Mouse (Mus musculus) layer of hippocampus, adult 11-12 months (tissue): ENCODE data around the gene Trim46.
"Not testable (repeated sequence)": the region's sequence is repeated elsewhere in the genome, so short reads cannot be mapped to it uniquely, and the experiment has no call there.

Source experiments
- DNase-seq: peaks from one replicate; pipeline ENCODE4 v3.0.0; 2022; ENCODE audit warnings: low spot score

Trim46 gene

GRCm38 (mm10) chr3:89233562-89234110, 12.5 kb downstream of the Trim46 start:
- peak; percentile 39 for DNase-seq

DNA sequence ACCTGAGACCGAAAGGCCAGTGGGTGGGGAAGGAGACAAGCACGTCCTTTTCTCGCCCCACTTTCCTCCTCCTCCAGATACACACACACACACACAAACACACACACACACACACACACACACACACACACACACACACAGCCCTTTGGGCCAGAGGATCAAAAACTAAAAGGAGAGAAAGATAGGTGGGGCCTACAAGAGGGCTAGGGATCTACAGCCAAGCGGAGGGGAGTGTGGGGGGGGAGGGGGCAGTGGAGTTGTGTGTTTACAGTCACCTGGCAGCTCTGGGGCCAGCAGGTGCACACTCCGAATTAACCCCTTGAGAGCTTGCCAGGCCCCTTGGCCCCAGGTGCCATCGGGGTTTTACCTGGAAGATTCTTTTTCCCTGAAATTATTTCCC, 13.5 kb downstream of the Trim46 start:
- DNase-seq: no peak

- DNase-seq: no peak
These were observed 14.3 kb downstream of the Trim46 start for GRCm38 (mm10) chr3:89231772-89232275.

DNA sequence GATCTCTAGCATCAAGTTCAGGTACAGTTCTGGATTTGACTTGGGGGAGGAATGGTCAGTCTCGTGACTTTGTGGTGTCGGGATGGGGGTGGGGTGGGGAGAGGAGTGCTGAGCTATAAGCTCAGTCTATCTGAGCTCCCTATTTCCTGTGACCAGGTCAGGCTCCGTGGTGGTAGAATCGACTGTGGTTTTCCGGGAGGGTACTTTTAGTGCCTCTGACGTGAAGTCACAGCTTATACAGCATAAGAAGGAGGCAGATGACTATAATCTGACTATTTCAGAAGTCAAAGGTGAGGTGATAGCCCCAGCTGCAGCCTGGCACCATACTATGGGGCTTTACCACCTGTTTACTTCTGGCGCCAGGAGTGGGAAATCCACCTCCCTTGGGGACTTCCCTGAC, 14.8 kb downstream of the Trim46 start:
- DNase-seq: no peak

DNA sequence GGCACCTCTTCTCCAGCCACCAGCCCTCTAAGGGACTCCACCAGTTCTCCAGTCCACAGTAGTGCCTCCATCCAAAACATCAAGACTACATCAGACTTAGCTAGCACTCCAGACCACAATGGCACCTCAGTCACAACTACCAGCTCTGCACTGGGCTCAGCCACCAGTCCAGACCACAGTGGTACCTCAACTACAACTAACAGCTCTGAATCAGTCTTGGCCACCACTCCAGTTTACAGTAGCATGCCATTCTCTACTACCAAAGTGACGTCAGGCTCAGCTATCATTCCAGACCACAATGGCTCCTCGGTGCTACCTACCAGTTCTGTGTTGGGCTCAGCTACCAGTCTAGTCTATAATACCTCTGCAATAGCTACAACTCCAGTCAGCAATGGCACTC, 15.5 kb downstream of the Trim46 start:
- no peak for DNase-seq

DNA sequence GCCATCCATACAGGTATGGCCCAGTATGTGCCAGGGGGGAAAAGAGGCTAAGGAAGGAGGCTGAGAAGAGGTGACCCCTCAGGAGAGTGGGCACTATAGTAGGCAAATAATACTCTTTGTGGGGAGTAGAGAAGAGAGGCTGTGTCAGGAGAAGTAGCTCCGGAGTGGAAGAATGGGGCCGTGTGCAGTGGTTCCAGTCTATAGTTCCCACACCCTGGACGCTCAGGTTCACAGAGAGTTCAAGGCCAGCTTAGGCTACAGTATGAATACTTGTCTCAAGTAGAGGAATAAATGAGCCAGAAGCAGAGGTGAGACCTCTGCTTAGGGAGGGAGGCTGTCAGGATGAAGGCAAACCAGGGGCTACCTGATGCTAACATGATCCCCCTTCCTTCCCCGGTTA, 16.8 kb downstream of the Trim46 start:
- DNase-seq: no peak

GRCm38 (mm10) chr3:89228836-89229235, 17.3 kb downstream of the Trim46 start, which contains the start of gene Muc1:
Gene Muc1 (plus strand): TSS chr3:89229057.
- DNase-seq: peak; percentile 14

DNA sequence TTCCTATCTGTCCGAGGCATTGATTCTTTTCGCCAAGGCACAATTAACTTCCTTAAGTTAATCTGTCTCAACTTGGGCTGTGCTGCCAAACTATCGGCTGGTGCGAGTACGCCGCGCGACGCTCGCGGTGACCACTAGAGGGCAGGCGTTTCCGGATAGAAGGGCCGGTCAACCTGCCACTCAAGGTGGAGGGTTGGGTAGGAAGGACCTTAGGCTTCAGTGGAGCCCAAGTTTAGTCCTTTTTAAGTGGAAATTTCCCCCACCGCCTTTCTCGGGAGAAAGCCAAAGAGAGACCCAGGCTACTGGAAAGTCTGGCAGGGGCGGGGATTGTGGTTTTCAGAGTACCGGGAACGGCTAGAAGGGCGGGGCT, 17.9 kb downstream of the Trim46 start:
- DNase-seq: peak; percentile 87

DNA sequence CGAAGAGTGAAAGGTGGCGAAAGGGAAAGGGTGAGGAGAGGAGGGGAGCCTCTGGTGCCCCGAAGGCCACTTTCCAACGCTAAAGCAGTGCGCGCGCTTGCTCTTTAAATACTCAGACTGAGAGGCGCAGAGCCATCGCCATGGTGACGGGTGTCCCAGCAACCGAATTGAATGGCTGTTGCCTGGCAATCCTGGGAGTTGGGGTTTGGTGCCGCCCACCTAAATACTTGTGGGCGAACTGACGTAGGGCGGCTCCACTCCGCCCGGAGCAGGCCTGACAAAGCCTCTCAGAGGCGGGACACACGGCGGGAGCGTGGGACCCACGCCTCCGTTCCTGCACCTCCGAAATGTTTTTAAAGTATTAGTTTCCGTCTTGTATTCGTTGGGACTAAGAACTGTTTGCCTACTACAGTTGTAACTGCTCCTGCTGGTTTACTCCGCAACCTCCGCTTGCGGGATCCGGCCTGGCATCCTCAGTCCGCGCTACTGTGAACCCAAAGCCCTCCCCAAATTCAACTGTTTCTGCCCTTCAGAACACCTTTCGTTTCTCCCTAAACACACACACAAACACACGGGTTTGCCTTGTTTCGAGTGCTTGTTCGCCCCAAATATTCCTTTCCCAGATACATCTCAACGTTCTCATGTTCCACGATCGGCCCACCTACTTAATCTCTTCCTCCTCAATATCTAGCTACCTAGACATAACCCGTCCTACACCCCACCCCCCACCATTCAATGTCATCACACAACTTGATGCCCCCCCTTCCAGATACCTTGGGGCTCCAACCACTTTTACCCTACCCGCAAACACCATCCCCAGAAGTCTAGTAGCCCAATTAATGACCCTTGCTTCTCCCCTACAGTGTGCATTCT, 18.6 kb downstream of the Trim46 start:
- peak; percentile 92 for DNase-seq

- no peak for DNase-seq
These were observed 19.2 kb downstream of the Trim46 start, which contains the start of gene Mtx1 for GRCm38 (mm10) chr3:89226900-89227299. Gene Mtx1 (minus strand): TSS chr3:89227088.

GRCm38 (mm10) chr3:89226361-89226760, 19.7 kb downstream of the Trim46 start:
- peak; percentile 19 for DNase-seq

DNA sequence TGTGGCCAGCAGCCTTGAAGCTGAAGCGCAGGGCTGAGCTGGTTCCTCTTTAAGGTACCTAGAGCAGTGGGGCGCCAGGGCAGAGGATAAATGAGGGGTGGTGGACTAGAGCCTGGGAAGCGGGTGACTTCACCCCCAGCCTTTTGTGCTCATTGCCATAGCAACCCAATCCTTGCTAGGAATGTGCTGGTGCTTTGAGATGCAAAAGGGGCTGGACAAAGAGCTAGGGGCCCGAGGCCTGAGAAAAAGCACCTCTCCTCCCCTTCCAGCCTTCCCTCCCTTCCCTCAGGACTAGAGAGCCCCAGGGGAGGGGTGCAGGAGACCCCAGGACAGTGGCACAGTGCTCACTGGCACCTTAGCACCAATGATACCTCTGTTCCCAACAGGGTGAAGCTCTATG, 20.2 kb downstream of the Trim46 start:
- peak; percentile 53 for DNase-seq

- no peak for DNase-seq
These were observed 20.7 kb downstream of the Trim46 start for GRCm38 (mm10) chr3:89225321-89225815.

- DNase-seq: no peak
These were observed 21.3 kb downstream of the Trim46 start for GRCm38 (mm10) chr3:89224796-89225195.

DNA sequence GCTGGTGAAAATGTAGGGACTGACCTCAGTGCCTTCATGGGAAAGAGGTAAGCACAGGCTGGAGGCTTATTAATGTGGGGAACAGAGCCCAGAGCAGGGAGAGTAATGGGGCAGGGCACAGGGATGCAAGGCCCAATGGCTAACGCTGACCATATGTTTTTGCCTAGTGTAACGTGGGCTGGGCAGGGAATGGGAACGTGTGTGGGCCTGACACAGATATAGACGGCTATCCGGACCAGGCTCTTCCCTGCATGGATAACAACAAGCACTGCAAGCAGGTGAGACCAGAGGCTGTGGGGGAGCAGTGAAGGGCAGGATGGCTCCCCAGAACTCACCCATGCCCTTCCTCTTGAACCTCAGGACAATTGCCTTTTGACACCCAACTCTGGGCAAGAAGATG, 24.9 kb downstream of the Trim46 start:
- no peak for DNase-seq

- no peak for DNase-seq
These were observed 26.6 kb downstream of the Trim46 start for GRCm38 (mm10) chr3:89219546-89219945.

DNA sequence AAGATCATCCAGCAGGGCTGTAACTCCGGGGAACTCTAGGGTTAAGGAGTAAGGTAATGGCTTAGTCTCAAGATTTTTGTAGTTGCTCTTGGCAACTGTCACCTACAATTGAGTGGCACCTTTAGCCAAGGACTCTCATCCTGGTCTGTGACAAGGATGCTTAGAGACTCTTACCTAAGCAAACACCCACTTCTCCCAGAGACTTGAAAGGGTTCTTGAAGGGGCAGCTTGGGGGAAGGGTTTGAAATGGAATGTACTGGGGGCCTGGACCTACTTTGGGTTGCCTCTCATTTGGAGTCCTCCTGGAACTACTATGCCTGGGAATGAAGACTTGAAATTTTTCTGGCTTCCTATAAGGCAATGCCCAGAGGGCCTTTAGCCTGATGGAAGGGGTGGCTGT, 27.8 kb downstream of the Trim46 start:
- no peak for DNase-seq

- not testable (repeated sequence) for DNase-seq
These were observed 29.7 kb downstream of the Trim46 start for GRCm38 (mm10) chr3:89216407-89216806.

GRCm38 (mm10) chr3:89215853-89216252, 30.3 kb downstream of the Trim46 start:
- peak; percentile 90 for DNase-seq

DNA sequence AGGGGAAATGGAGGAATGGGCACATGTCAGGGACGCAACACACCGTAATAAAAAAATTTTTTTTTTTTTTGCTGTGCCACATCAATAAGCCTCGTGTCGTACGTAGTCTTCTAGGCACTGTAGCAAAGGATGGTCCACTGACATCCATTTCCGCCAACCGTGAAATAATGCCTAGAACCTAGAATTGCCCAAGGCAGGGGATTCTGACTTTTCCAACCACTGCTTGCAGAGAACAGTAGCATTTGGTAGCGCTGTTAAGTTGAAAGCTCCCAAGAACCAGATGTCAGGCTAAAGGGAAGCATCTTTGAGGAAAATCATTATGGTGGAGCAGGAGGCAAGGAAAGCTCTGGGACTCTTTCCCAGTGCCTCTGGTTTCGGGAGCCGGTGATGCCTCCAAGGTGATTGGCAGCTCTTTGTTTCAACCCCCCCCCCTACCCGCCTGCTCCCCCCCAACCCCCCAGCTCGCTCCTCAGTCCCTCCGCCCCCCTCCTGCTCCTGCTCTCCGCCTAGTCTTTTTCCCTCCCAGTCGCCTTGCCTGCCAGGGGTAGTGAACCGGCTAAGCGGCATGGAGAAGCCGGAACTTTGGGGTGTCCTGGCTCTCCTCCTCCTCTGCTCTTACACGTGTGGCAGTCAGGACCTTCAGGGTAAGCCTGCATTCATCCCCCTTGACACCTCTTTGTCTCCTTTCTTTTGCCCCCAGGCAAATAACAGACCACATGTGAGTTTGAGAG, 31.3 kb downstream of the Trim46 start, which contains the start of gene Thbs3:
TSS of gene Thbs3 (plus strand) at position 500 of the 731 bp plus-strand sequence.
- DNase-seq: peak; percentile 17

- DNase-seq: peak; percentile 92
These were observed 32.1 kb downstream of the Trim46 start for GRCm38 (mm10) chr3:89213803-89214530.

DNA sequence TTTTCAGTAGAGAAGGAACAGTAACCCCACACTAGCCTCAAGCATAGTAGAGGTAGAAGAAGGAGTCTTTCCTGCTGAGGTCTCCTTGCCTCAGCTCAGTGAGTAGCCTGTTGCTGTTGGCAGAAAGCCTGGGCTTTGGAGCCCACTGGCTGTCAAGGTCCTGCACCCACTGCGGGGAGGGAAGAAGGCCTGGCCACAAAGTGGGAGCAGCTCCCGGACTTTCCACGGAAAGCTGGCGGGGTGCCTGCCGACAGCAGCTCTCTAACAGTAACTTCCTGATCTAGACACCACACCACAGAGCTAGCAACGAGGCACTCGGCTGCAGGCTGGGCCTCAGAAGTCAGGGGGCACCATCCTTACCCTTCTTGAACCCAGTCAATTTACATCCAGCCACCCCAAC, 35.4 kb downstream of the Trim46 start:
- DNase-seq: no peak
